Mouse (Mus musculus) layer of hippocampus, postnatal 10 days (tissue): ENCODE data around the gene Fam131c. TPM values are rescaled to one million over a fixed set of nuclear protein-coding genes. Genes with fewer than 3 reads are reported as not detected.
A peak's percentile ranks its signal among the peaks of the same experiment; 100 is the strongest.

ENCODE experiments used
- DNase-seq, 2 experiments: peaks; one replicate each; pipeline ENCODE4 v3.0.0; 2021; ENCODE audit warnings: low spot score in 2 of 2
- long read RNA-seq: library from polyadenylated mRNA; stranded (forward); transcript quantifications from one replicate; pipeline ENCODE4 v2.0.0, GENCODE M21; 2023
- total RNA-seq, 2 experiments: library from RNA; stranded (reverse); gene quantifications; 2 replicates each; pipeline ENCODE4 v1.2.3; 2021

Gene Fam131c
- total RNA-seq, result 10 to 100 TPM; 10.2 to 10.3 TPM
- long read RNA-seq, transcript Fam131c-201 (7 exons, 1,433 nt), result major isoform, 12 of 13 reads
- long read RNA-seq, partial matches to known transcripts, result 1 of 13 reads
- long read RNA-seq, other reads (novel, unspliced or antisense), result 0 of 13 reads

DNA sequence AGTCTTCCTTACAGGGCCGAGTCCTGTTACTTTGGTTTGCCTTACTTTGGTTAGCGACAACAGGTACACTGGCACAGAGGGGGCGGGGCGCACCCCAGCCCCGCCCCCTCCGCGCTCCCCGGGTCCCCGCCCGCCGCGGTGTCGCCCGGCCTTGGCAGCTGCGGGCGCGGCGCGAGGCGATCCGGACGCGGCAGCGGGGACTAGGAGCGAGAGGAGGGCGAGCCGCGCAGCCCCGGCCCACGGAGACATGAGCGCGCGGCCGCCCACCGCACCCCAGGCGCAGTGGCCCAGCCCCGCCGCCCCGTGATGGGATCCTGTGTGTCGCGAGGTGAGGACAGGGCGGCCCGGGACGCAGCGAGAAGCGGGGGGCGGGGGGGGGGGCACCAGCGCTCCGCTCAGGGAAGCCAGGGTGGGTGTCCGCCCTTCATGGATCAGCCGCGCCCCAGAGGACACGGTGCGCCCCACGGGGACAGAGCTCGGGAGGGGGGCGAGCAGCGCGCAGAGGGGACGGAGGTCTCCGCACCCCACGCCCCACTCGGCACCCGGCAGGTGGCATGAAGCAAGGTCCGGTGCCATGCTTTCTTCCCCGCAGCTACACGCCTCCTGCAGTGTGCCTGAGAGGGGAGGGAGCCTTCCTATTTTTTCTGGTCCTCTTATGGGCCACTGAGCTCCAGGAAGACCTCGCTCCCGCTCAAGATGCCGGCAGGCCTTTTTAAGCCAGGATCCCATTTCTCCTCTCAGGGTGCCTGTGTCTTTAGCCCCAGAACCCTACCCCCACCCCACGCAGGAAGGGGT lies at the start of gene Fam131c:
Gene Fam131c (plus strand): TSS at position 224 of the 795 bp plus-strand sequence.
- no peak for DNase-seq

DNA sequence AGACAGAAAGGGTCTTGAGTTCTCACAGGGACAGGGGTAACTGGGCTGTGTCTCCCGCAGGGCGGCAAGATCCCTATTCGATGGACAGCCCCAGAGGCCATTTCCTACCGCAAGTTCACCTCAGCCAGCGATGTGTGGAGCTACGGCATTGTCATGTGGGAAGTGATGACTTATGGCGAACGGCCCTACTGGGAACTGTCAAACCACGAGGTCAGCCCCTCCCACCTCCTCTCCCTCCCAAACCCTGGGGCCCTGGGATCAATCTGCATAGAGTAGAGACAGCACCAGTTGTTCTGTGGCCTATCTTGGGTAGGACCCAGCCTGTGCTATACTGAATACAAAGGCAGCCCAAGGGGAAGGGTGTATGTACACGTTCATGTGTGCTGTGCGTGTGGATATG lies 45.5 kb upstream of the Fam131c start:
- no peak for DNase-seq

DNA sequence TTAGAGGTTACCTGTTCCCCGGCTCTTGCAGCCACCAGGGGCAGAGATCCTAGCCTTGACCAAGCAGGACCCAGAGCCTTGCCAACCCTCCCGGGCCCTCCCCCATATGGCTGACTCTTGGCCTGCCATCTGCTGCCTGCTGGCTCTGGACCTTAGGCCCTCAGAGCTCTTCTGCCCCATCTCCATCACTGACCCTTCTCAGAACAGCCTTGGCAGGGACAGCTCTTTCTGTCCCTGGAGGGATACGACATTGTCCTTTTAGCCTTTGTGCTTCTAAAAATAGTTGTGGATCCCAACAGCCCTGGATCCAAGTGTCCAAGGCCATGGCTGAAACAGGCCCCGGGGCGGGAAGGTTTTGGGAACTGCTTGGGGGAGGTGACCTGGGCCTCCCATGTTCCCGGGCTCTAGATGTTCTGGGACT lies 43.2 kb upstream of the Fam131c start:
- no peak for DNase-seq

DNA sequence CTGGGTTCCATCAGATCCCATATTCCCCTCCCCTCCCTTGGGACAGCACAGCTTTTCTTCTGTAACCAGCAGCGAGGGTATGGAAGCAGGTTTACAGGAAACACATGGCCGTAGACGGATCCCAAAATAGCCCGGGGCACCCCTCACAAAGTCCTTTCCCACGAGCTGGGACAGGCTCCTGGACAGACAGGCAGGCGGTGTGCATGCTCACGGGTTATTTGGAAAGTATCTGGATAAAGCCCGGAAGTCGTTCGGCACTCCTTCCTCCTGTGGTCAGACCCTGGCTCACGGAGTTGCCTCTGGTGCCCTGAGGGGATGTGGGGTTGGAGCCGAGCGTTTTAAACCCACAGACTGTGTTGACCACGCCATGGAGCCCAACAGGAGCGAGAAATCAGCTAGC lies 42.4 kb upstream of the Fam131c start:
- no peak for DNase-seq

GRCm38 (mm10) chr4:141327075-141327474 lies 40.9 kb upstream of the Fam131c start:
- no peak for DNase-seq

DNA sequence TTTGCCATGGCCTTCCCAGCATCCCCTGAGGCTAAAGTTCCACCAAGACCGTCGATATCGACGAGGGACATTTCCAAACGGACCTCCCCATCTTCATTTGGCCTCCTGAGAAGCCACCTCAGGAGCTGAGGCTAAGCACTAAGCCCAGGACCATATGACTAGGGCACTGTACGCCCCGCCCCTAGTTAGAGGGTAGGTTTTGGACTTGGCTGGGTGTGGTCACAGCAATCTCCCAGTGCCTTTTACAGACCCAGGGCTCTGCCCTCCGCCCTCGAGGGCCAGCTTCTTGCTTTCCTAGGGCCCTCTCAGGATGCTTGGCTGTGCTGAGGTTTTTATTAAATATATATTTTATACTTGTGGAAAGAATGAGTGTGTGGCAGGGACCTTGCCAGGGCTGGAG lies 39.3 kb upstream of the Fam131c start:
- no peak for DNase-seq

- no peak for DNase-seq
These were observed 38.1 kb upstream of the Fam131c start for GRCm38 (mm10) chr4:141329968-141330367.

GRCm38 (mm10) chr4:141331446-141331845 lies 36.6 kb upstream of the Fam131c start:
- no peak for DNase-seq

GRCm38 (mm10) chr4:141332258-141332657 lies 35.8 kb upstream of the Fam131c start:
- no peak for DNase-seq

DNA sequence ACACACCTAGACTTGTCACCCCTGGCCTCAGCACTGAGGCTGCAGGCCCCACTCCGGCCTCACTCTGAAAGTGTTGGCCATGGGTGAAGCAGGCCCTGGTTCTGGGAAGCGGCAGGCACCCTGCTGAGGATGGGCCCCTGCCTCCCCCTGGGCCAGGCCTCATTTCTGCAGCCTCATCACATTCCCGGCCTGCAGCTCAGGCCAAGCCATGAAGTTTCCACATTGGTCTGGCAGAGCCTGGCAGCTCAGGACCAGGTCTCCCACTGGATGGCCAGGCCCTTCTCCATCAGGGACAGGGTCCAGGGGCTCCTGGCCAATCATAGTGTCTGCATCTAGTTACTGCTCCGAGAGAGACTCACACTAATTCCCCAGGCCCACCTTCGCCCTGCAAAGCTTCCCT lies 33.3 kb upstream of the Fam131c start:
- DNase-seq, result no peak

DNA sequence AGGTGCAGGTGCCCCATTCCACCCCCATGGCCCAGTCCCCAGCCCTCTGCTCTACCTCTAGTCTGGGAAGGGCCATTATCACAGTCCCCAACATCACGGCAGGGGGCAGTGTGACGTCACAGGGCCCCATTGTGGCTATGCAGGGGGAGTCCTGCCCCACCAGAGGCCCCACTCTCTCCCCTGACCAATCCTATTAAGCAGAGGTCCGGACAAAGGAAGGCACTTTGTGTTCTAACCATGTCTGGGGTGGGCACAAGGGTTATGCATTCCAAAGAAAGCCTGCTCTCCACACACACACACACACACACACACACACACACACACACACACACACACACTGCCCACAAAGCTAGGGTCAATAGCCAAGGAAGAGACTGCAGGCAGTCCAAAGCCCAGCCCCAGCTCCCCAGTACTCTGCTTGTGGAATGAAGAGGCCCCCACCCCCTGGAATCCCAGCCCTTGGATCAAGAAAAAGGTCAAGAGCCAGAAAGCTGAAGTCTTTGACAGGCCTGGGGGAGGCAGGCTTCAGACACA lies 32.7 kb upstream of the Fam131c start:
- no peak for DNase-seq

DNA sequence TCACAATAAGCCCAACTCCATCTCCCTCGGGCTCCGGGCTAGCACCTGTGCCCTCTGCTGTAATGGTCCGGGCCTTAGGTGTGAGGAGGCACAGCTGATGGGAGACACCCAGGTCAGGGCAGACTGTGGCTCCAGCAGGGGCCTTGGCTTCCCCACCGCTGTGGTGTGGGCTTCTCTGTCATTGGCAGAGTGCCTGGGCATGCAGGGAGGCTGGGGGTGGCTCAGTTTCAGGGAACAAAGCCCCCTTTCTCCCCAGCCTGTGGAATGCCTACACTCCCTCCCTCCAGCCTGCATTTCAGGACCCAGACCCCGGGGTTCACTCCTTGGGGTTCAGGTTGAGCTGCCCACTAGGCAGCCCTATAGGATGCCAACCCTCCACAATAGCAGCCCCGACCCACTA lies 31.8 kb upstream of the Fam131c start:
- DNase-seq, result peak in 1 of 2 experiments; percentile 43

DNA sequence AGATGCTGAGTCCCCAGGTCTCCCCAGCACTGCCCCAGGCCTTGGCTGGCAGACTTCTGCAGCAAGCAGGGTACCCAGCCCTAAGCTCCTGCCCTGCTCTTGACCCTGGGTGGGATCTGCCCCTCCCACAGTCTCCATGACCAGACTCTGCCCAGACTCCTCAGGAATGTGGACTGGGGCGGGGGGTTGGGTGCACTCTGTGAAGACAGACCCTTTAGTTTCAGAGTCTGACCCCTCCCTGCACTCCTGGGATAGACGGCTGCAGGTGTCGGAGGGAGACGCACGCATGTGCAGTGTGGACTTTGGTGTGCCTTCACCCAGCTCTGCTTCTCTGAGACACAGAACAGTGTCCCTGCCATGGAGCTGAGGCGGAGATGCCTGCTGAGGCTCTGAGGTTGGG lies 30.0 kb upstream of the Fam131c start:
- DNase-seq, result no peak

DNA sequence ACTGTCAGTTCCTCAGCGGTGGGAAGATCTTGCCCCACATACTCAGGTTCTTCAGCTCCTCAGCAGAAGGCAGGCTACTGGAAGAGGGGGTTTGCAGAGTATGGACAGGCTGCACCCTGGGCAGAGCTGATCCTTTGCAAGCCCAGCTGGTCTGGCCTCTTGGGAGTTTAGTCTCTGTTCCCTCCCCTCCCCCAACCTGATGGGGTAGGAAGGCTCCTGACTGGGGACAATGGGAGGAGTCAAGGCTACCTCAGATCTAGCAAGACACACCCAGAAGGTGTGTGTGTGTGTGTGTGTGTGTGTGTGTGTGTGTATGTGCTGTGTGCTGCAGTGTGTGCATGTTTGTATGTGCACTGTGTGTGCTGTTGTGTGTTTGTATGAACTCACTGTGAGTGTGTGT lies 29.2 kb upstream of the Fam131c start:
- DNase-seq, result no peak

GRCm38 (mm10) chr4:141341477-141341876 lies 26.5 kb upstream of the Fam131c start:
- no peak for DNase-seq

DNA sequence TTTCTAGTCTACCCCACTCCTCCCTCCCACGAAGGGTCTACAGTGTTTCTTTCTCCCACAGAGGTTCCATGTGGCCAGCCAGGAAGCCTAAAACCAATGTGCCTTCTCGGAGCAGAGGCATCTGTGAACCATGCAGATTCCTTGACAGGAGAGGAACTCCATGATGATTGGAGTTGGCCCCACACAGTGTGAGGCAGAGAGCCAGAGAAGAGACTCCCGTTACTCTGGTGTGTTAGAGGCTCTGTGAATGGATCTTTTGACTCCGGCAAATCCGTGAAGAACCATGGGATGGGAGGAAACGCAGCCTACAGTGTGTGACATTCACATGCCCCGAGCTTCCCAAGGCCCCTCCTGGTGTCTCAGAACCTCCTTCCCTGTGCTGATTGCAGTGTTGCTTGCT lies 24.5 kb upstream of the Fam131c start:
- DNase-seq, result no peak

DNA sequence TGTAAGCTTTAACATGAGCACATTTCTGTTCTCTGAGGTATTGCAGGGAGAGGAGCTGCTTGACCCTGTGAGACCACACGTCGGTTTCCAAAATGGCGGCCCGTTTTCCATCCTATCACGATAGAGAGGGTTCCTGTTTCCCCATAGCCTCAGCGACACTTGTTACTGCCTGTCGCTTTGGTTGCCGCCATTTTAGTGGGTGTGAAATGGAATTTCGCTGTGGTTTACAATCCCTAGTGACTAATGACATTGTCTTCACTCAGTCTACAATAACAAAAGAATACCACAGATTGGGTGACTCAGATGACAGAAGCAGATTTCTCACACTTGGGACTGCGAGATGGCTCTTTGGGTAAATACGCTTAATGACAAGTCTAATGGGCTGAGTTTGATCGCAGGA lies 22.8 kb upstream of the Fam131c start:
- DNase-seq, result no peak

GRCm38 (mm10) chr4:141347365-141347797 lies 20.6 kb upstream of the Fam131c start:
- no peak for DNase-seq

GRCm38 (mm10) chr4:141348616-141349015 lies 19.4 kb upstream of the Fam131c start:
- DNase-seq, result no peak

GRCm38 (mm10) chr4:141350015-141350414 lies 18.0 kb upstream of the Fam131c start:
- no peak for DNase-seq

GRCm38 (mm10) chr4:141351972-141352371 lies 16.0 kb upstream of the Fam131c start:
- no peak for DNase-seq

GRCm38 (mm10) chr4:141352986-141353385 lies 15.0 kb upstream of the Fam131c start:
- DNase-seq, result no peak

GRCm38 (mm10) chr4:141353868-141354267 lies 14.2 kb upstream of the Fam131c start:
- no peak for DNase-seq
